In the genomic region with DNA sequence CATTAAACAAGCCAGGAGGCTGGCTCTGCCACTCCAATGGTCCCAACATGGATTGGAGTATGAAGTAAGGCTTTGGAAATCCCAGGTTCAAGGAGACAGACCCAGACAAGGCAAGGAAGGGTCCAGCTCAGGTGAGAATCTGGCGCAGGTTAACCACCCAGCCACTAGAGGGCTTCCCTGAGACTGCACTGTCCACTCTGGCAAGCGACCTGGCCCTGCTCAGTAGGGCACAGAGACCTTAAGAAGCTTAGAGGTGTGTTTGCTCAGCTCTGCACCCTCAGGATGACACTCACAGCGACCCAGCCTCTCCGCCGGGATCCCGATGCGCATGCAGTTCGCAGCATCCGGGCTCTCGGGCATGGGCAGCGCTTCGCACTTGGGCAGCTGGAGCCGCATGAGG, we compare ENCODE assay signal across 8 mouse cellular contexts.
DNase-seq lines count a peak whose midpoint lies in the region; ATAC-seq and TF ChIP-seq lines count a peak whose summit lies in the region.
"Had no signal": no experiment of that assay in that cellular context is flagged by ENCODE, and none has a peak within 500 bp of the region (broad histone marks: within the 10 kb centered on the region; RNA-seq: fewer than 3 reads in every experiment).

No protein-coding gene starts in this region.

- DNase-seq in kidney, adult 9 months = peak; percentile 52
- peak; percentile 13 for DNase-seq in 3T3-L1 (ENCODE audit: low read depth, low spot score)
- DNase-seq in kidney, postnatal 4 days = peak; percentile 41 to 46

- TF ChIP-seq CTCF in E14TG2a.4 (conservative IDR thresholded peaks at IDR 0.05; ENCODE audit: low read length) = peak; percentile 56

- 90% methylated on average over 13 of the region's 13 CpGs for WGBS in kidney, embryonic 15.5 days
- 80% methylated on average over 13 of the region's 13 CpGs for WGBS in heart, embryonic 12.5 days

- peaks cover 10% of the 10 kb centered on the region; the same call in 1 of the 2 replicates for H3K27me3 ChIP-seq in kidney, embryonic 15.5 days
- peaks cover 29% of the 10 kb centered on the region for H3K27me3 ChIP-seq in E14TG2a.4 (ENCODE audit: insufficient read depth, low read length)
- H3K27me3 ChIP-seq in heart, embryonic 12.5 days (replicated peaks) = no peaks in the 10 kb centered on the region
- H3K27me3 ChIP-seq: limb, embryonic 15.5 days had no signal

- H3K9ac ChIP-seq in kidney, embryonic 15.5 days = no peak overlapping the region
- no peak overlapping the region for H3K9ac ChIP-seq in heart, embryonic 12.5 days
- H3K9ac ChIP-seq: limb, embryonic 15.5 days had no signal

- H3K4me2 ChIP-seq in kidney, embryonic 15.5 days = no peak overlapping the region
- H3K4me2 ChIP-seq in heart, embryonic 12.5 days = no peak overlapping the region
- H3K4me2 ChIP-seq: limb, embryonic 15.5 days had no signal

- no peak overlapping the region for H3K4me3 ChIP-seq in kidney, embryonic 15.5 days (replicated peaks)
- H3K4me3 ChIP-seq in E14TG2a.4 (replicated peaks; ENCODE audit: low read length) = peak overlapping the region; percentile 73
- H3K4me3 ChIP-seq in heart, embryonic 12.5 days = no peak overlapping the region
- H3K4me3 ChIP-seq: limb, embryonic 15.5 days had no signal

- H3K9me3 ChIP-seq in kidney, embryonic 15.5 days (replicated peaks) = no peaks in the 10 kb centered on the region
- no peaks in the 10 kb centered on the region for H3K9me3 ChIP-seq in E14TG2a.4 (ENCODE audit: low read length)
- no peaks in the 10 kb centered on the region for H3K9me3 ChIP-seq in heart, embryonic 12.5 days (replicated peaks)
- H3K9me3 ChIP-seq: limb, embryonic 15.5 days had no signal

- H3K36me3 ChIP-seq in kidney, embryonic 15.5 days = peaks cover 12% of the 10 kb centered on the region
- H3K36me3 ChIP-seq in E14TG2a.4 (ENCODE audit: insufficient read depth, low read length) = peaks cover 3% of the 10 kb centered on the region; the same call in 1 of the 2 replicates
- H3K36me3 ChIP-seq in heart, embryonic 12.5 days = peaks cover 29% of the 10 kb centered on the region

- no peak for ATAC-seq in kidney, embryonic 15.5 days (replicated peaks; ENCODE audit: low FRiP score)
- ATAC-seq in monocyte, adult 5-6 weeks (replicated peaks; ENCODE audit: insufficient number of reproducible peaks, low FRiP score, low TSS enrichment, poor library complexity, severe bottlenecking) = no peak
- ATAC-seq in heart, embryonic 12.5 days (ENCODE audit: insufficient number of reproducible peaks, low FRiP score) = no peak

- H3K4me1 ChIP-seq in kidney, embryonic 15.5 days = peaks cover 24% of the 10 kb centered on the region
- H3K4me1 ChIP-seq in E14TG2a.4 (replicated peaks; ENCODE audit: low read depth, low read length) = peaks cover 39% of the 10 kb centered on the region
- H3K4me1 ChIP-seq in heart, embryonic 12.5 days (replicated peaks) = peaks cover 20% of the 10 kb centered on the region

- no peak overlapping the region for H3K27ac ChIP-seq in kidney, embryonic 15.5 days
- no peak overlapping the region for H3K27ac ChIP-seq in heart, embryonic 12.5 days (ENCODE audit: poor library complexity, severe bottlenecking)
- H3K27ac ChIP-seq: limb, embryonic 15.5 days had no signal
